Mouse (Mus musculus) ES-E14 (cell line): ENCODE data around the gene Rnft2. TPM values are rescaled to one million over a fixed set of nuclear protein-coding genes. Genes with fewer than 3 reads are reported as not detected.
A peak's percentile ranks its signal among the peaks of the same experiment; 100 is the strongest.

Experiments used
- DNase-seq: peaks from one replicate; pipeline ENCODE4 v3.0.0-alpha.2; 2013; ENCODE audit warnings: low read depth, low spot score
- H3K27ac ChIP-seq: 2 replicates; pipeline ENCODE4 v1.5.1; 2012; ENCODE audit warnings: low read depth, mild to moderate bottlenecking, low read length, moderate library complexity, mixed read lengths; ENCODE audit not compliant: poor library complexity, insufficient read depth, severe bottlenecking
- H3K36me3 ChIP-seq: 2 replicates; pipeline ENCODE4 v1.6.1; 2012; ENCODE audit warnings: mild to moderate bottlenecking, low read length, moderate library complexity, mixed read lengths; ENCODE audit not compliant: control insufficient read depth, poor library complexity, insufficient read depth, severe bottlenecking
- H3K4me1 ChIP-seq, 2 experiments: fragments of 150-350 bp in 1 of 2; sonication (generic) in 1 of 2; 2 replicates each; pipeline ENCODE4 v1.6.1; 2012; ENCODE audit warnings: low read length in 2 of 2, mild to moderate bottlenecking in 1 of 2, mixed read lengths in 1 of 2; ENCODE audit not compliant: control insufficient read depth in 2 of 2, insufficient read depth in 2 of 2, poor library complexity in 1 of 2
- H3K4me3 ChIP-seq, 2 experiments: fragments of 150-350 bp in 1 of 2; sonication (generic) in 1 of 2; 2 replicates each; pipeline ENCODE4 v1.5.1; 2012; ENCODE audit warnings: low read length in 2 of 2, low read depth in 1 of 2, mild to moderate bottlenecking in 1 of 2, mixed read lengths in 1 of 2; ENCODE audit not compliant: insufficient read depth in 1 of 2, poor library complexity in 1 of 2, severe bottlenecking in 1 of 2
- H3K9ac ChIP-seq: 2 replicates; pipeline ENCODE4 v1.6.1; 2012; ENCODE audit warnings: low read depth, mild to moderate bottlenecking, low read length, mixed read lengths; ENCODE audit not compliant: poor library complexity, insufficient read depth, severe bottlenecking
- H3K9me3 ChIP-seq: fragments of 150-350 bp; sonication (generic); 2 replicates; pipeline ENCODE4 v1.6.1; 2012; ENCODE audit warnings: low read depth, mild to moderate bottlenecking, low read length; ENCODE audit not compliant: control insufficient read depth, insufficient read depth
- CHD2 ChIP-seq: IDR thresholded peaks from 2 replicates; pipeline ENCODE4 v1.6.1; 2014; ENCODE audit warnings: mild to moderate bottlenecking, low read depth, low read length, inconsistent platforms
- HCFC1 ChIP-seq: IDR thresholded peaks from 2 replicates; pipeline ENCODE4 v1.6.1; 2012; ENCODE audit warnings: low read length, inconsistent platforms, borderline replicate concordance; ENCODE audit not compliant: insufficient read depth
- MAFK ChIP-seq: IDR thresholded peaks from 2 replicates; pipeline ENCODE4 v1.6.1; 2014; ENCODE audit warnings: mild to moderate bottlenecking, low read depth, low read length, inconsistent platforms; ENCODE audit not compliant: insufficient read depth
- ZC3H11A ChIP-seq: IDR thresholded peaks from 2 replicates; pipeline ENCODE4 v1.6.1; 2012; ENCODE audit warnings: low read depth, mild to moderate bottlenecking, inconsistent platforms, low read length, borderline replicate concordance
- ZNF384 ChIP-seq: IDR thresholded peaks from 2 replicates; pipeline ENCODE4 v1.6.1; 2012; ENCODE audit warnings: low read depth, low read length, inconsistent platforms
- in situ Hi-C, 2 experiments: fragments of 600-800 bp; cut with MboI; formaldehyde crosslinking; loops; one replicate each; pipeline ENCODE4 v1.15.1; 2025; ENCODE audit warnings: low sequenced_read_pairs in 2 of 2, inconsistent platforms in 1 of 2; ENCODE audit not compliant: unreplicated experiment in 2 of 2
- total RNA-seq: library from RNA; depleted of rRNA; stranded (reverse); fragments of 300-350 nt; gene quantifications from 2 replicates; pipeline ENCODE4 v1.2.3, GENCODE M21; 2012

The Rnft2 gene
- total RNA-seq, 1 experiment = 7.9 TPM

DNA sequence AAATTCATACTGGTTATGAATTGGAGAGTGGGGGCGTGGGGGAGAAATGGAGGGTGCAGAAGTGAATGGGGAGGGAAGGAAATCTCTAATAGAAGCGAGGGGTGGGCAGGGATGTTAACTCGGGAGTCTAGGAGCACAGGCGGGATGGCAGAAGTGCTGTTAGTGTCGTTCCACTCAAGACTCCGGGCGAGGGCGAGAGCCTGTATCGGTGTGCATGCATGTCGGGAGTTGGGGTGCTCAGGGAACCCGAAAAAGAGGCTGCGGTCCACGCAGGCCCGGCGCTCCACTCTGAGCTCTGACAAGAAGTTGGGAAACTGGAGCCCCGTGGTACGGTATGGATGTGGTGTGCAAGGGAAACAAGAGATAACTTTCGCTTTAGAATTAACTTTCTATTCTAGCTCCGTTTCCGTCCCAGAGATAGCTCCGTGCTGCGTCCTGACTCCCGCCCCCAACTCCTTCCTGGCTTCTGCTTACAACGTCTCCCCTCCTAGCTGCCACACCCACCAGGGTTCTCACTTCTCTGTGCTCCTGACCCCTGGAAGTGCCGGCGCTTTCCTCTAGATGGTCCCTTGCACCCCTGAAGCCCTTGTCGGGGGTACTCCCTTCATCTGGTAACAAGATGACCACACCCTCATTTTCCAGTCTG is 72.7 kb downstream of the Rnft2 start:
- DNase-seq = no peak
- Histone ChIP-seq H3K9ac (no peak overlapping the region), H3K36me3 (no peaks in the 10 kb centered on the region), H3K9me3 (no peaks in the 10 kb centered on the region), H3K4me1 (peaks cover 0 to 9% of the 10 kb centered on the region in 2 experiments; a peak in 1 of 4 replicates), H3K27ac (no peak overlapping the region), H3K4me3 (peak overlapping the region in 1 of 2 experiments; percentile 90)
- in situ Hi-C loops = loop anchor here in 1 of 2 experiments (25.0 kb wide), 1 partner anchor 1490 kb away; the partner anchor contains the start of gene Tbx3
- TF ChIP-seq ZC3H11A = no peak
- TF ChIP-seq MAFK = no peak
- TF ChIP-seq HCFC1 = no peak
- TF ChIP-seq ZNF384 = no peak

DNA sequence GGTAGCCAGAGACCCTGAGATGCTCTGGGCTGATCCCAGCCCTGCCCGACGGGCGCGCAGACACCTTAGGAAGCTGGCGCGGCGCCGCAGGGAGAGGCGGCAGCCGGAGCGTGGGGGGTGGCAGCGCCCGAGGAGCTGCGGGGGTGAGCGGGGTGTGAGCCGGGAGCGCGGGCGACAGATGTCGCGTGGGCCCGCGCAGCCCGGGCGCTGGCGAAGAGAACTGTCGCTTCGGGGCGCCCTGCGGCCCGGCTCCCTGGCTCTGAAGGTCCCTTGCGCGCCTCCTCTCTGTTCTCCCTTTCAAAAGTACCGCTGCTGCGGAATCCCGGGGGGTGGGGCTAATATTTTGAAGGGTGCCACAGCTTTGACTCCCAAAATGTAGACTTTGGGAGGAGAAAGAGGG is 73.3 kb downstream of the Rnft2 start:
- no peaks in the 10 kb centered on the region for H3K36me3 ChIP-seq
- H3K27ac ChIP-seq = no peak overlapping the region
- TF ChIP-seq HCFC1 (no peak), ZNF384 (no peak), ZC3H11A (no peak), CHD2 (no peak), MAFK (no peak)
- in situ Hi-C loops = loop anchor here in 1 of 2 experiments (25.0 kb wide), 1 partner anchor 1491 kb away; the partner anchor contains the start of gene Tbx3
- peak overlapping the region in 1 of 2 experiments; percentile 90; a peak in 2 of 4 replicates for H3K4me3 ChIP-seq
- DNase-seq = no peak
- H3K4me1 ChIP-seq = peaks cover 0 to 9% of the 10 kb centered on the region in 2 experiments; a peak in 1 of 4 replicates
- H3K9ac ChIP-seq = no peak overlapping the region
- H3K9me3 ChIP-seq = no peaks in the 10 kb centered on the region

DNA sequence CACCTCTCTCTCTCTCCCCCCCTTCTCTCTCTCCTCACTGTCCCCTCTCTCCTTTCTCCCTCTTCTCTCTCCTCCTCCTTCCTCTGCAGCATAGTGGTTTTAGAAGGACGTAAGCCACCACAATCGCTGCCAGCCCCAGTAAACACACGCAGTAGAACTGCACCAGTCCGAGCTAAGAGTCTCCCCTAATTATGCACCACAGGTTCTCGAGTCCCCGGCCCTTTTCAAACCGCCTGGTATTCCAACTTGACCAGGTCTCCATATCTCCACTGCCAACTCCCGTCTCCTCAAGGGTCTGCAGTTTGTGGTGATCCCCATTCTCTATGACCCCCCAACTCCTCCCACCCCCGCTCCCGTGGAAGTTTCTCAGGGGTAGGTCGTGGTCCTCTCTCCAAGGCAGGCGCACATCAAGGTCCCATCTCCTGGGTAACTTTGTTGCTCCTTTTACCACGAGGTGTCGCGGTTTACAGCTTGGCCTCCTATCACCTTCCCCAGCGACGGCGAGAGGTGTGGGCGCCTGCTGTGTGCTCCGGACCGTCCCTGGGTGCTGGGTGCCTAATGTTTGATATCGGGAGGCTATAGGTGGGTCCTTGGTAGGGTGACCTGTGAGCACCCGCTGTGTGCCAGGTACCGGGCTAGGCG is 73.9 kb downstream of the Rnft2 start:
- Histone ChIP-seq H3K36me3 (no peaks in the 10 kb centered on the region), H3K9me3 (no peaks in the 10 kb centered on the region), H3K27ac (no peak overlapping the region), H3K9ac (no peak overlapping the region), H3K4me1 (peaks cover 0 to 9% of the 10 kb centered on the region in 2 experiments; a peak in 1 of 4 replicates), H3K4me3 (peak overlapping the region; percentile 2 to 90; a peak in 3 of 4 replicates)
- no peak for TF ChIP-seq CHD2
- no peak for TF ChIP-seq MAFK
- TF ChIP-seq ZNF384 = no peak
- DNase-seq = no peak
- in situ Hi-C loops = loop anchor here in 1 of 2 experiments (25.0 kb wide), 1 partner anchor 1491 kb away; the partner anchor contains the start of gene Tbx3

DNA sequence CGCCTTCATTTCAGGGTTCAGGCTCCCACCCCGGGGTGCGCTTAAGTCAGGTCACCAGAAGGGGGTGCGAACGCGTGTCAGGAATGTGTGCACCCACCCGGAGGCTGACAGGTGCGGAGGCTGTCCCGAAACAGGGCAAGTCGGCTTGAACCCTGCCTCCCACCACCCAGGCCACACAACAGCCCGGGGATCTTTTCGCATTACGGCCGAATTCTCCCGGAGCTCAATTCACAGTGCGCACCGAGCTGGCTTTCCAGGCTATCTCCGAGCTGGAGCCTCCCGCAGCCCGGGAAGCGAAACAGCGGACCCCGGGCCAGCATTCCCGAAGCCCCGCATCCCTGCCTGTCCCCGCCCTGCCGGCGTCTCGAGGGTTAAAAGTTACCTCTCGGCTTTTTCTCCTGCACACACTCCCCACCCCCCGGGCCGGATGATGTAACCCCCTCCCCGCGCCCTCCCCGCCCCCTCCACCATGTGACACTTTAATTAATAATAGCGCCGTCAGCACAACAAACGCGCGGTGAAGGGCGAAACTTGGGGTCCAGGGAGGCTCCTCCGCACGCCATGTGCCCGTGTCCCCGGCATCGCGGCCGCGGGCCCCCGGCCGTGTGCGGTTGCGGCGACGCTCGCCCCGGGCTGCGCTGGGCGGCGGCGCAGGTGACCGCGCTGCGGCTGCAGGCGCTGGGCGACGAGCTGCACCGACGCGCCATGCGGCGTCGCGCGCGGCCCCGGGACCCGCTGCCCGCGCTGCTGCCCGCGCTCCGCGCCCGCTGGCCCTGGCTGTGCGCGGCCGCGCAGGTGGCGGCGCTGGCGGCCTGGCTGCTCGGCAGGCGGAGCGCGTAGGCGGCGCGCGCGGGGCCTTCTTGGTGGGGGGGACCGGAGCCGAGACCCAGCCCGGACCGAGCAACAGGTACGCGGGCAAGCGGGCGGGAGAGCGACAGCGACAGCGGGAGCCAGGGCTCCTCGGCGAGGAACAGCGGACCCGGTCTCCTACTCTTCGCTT is 75.4 kb downstream of the Rnft2 start:
- TF ChIP-seq ZC3H11A = no peak
- no peak for TF ChIP-seq CHD2
- no peak for TF ChIP-seq ZNF384
- TF ChIP-seq MAFK = no peak
- no peak for TF ChIP-seq HCFC1
- peaks cover 0 to 9% of the 10 kb centered on the region in 2 experiments; a peak in 1 of 4 replicates for H3K4me1 ChIP-seq
- no peak for DNase-seq
- peak overlapping the region; percentile 84 for H3K9ac ChIP-seq
- H3K4me3 ChIP-seq = peak overlapping the region; percentile 66 to 90
- in situ Hi-C loops = loop anchor here in 1 of 2 experiments (25.0 kb wide), 1 partner anchor 1493 kb away; the partner anchor contains the start of gene Tbx3
- H3K36me3 ChIP-seq = no peaks in the 10 kb centered on the region
- no peak overlapping the region for H3K27ac ChIP-seq
- H3K9me3 ChIP-seq = no peaks in the 10 kb centered on the region
